8 mouse cellular contexts compared by ENCODE assay signal in genomic region chr6:90711476-90712035, GRCm38 (mm10).
DNase-seq lines count a peak whose midpoint lies in the region; ATAC-seq and TF ChIP-seq lines count a peak whose summit lies in the region.

No protein-coding gene starts in this region.

- 64% methylated on average over 12 of the region's 12 CpGs for WGBS in lung, embryonic 16.5 days
- WGBS in limb, embryonic 14.5 days, result 24% methylated on average over 12 of the region's 12 CpGs
- WGBS in thymus, adult 2 months, result 90% methylated on average over 12 of the region's 12 CpGs

- peak overlapping the region; percentile 0; the same call in 1 of the 2 replicates for H3K9ac ChIP-seq in lung, embryonic 16.5 days (ENCODE audit: low read length)
- no peak overlapping the region; the same call in 1 of the 2 replicates for H3K9ac ChIP-seq in limb, embryonic 14.5 days (ENCODE audit: low read depth, low read length, severe bottlenecking)

- TF ChIP-seq POLR2A in limb, embryonic 14.5 days (IDR thresholded peaks at IDR 0.05; ENCODE audit: borderline replicate concordance, extremely low read depth, insufficient read depth, insufficient read length), result no peak
- no peak for TF ChIP-seq POLR2A in thymus, adult 2 months (IDR thresholded peaks at IDR 0.05; ENCODE audit: control insufficient read depth, extremely low read depth, insufficient read depth, low read length, poor library complexity)

- no peak for ATAC-seq in lung, embryonic 16.5 days (ENCODE audit: low read depth)
- ATAC-seq in limb, embryonic 14.5 days (ENCODE audit: low FRiP score, low read depth), result no peak

- no peaks in the 10 kb centered on the region for H3K27me3 ChIP-seq in lung, embryonic 16.5 days (ENCODE audit: control insufficient read depth, insufficient read depth, low read depth, low read length)
- H3K27me3 ChIP-seq in limb, embryonic 14.5 days (ENCODE audit: control insufficient read depth, insufficient read depth, low read length), result no peaks in the 10 kb centered on the region
- H3K27me3 ChIP-seq in thymus, adult 2 months (ENCODE audit: control insufficient read depth, insufficient read depth, low read length), result no peaks in the 10 kb centered on the region

- peak overlapping the region; percentile 24; the same call in 1 of the 2 replicates for H3K4me2 ChIP-seq in lung, embryonic 16.5 days (ENCODE audit: low read depth, low read length)
- H3K4me2 ChIP-seq in limb, embryonic 14.5 days (replicated peaks; ENCODE audit: low read depth, low read length, severe bottlenecking), result 0 out of 2 replicates have a peak overlapping the region, but pooled peaks have one; percentile 7

- H3K4me3 ChIP-seq in lung, embryonic 16.5 days (ENCODE audit: low read length), result no peak overlapping the region
- no peak overlapping the region for H3K4me3 ChIP-seq in limb, embryonic 14.5 days (replicated peaks; ENCODE audit: low read length)
- H3K4me3 ChIP-seq in thymus, adult 2 months (ENCODE audit: control insufficient read depth, insufficient read depth, low read length), result no peak overlapping the region

- H3K9me3 ChIP-seq in lung, embryonic 16.5 days (ENCODE audit: control insufficient read depth, low read length), result no peaks in the 10 kb centered on the region
- H3K9me3 ChIP-seq in limb, embryonic 14.5 days (ENCODE audit: control insufficient read depth, low read length), result no peaks in the 10 kb centered on the region

- no peaks in the 10 kb centered on the region for H3K36me3 ChIP-seq in lung, embryonic 16.5 days (ENCODE audit: control insufficient read depth, insufficient read depth, low read length)
- 0 out of 2 replicates have a peak, but pooled peaks cover 4% of the 10 kb centered on the region for H3K36me3 ChIP-seq in limb, embryonic 14.5 days (ENCODE audit: control insufficient read depth, insufficient read depth, low read length)
- H3K36me3 ChIP-seq in thymus, adult 2 months (ENCODE audit: control insufficient read depth, insufficient read depth, low read length), result no peaks in the 10 kb centered on the region

- DNase-seq in embryo, embryonic 10 days (ENCODE audit: low spot score), result peak; percentile 21
- DNase-seq in embryo, embryonic 9.5 days (ENCODE audit: extremely low spot score), result no peak
- DNase-seq in lung, postnatal 25 days (ENCODE audit: low spot score), result no peak
- DNase-seq in limb, embryonic 14.5 days (ENCODE audit: low spot score), result no peak
- no peak for DNase-seq in thymus, adult 2 months
- DNase-seq in T-cell, adult 2 months (ENCODE audit: low spot score), result no peak
- no peak for DNase-seq in thymus, postnatal 36 days

- peaks cover 79% of the 10 kb centered on the region for H3K4me1 ChIP-seq in lung, embryonic 16.5 days (replicated peaks; ENCODE audit: control insufficient read depth, insufficient read depth, low read length)
- peaks cover 67% of the 10 kb centered on the region for H3K4me1 ChIP-seq in limb, embryonic 14.5 days (ENCODE audit: control insufficient read depth, insufficient read depth, low read length)
- peaks cover 24% of the 10 kb centered on the region for H3K4me1 ChIP-seq in thymus, adult 2 months (replicated peaks; ENCODE audit: control insufficient read depth, insufficient read depth, low read length)

- H3K27ac ChIP-seq in lung, embryonic 16.5 days (ENCODE audit: low read length), result peak overlapping the region; percentile 4; the same call in 1 of the 2 replicates
- peak overlapping the region; percentile 39; the same call in 1 of the 2 replicates for H3K27ac ChIP-seq in limb, embryonic 14.5 days (replicated peaks; ENCODE audit: low read depth, low read length)
- no peak overlapping the region for H3K27ac ChIP-seq in thymus, adult 2 months (ENCODE audit: control insufficient read depth, insufficient read depth, low read length)

- no peak for TF ChIP-seq CTCF in thymus, adult 2 months (IDR thresholded peaks at IDR 0.05; ENCODE audit: borderline replicate concordance, control insufficient read depth, extremely low read depth, insufficient read depth, low read length, poor library complexity)
